Mouse (Mus musculus): ENCODE data around the gene Hmgcl. TPM values are rescaled to one million over a fixed set of nuclear protein-coding genes. Genes with fewer than 3 reads are reported as not detected.
A peak's percentile ranks its signal among the peaks of the same experiment; 100 is the strongest.

The Hmgcl gene
- polyA plus RNA-seq, 1 experiment from 2014 or later = 81.1 TPM

GRCm38 (mm10) chr4:135963457-135964193, 17.4 kb downstream of the Hmgcl start, which contains the start of gene Gale:
TSS of gene Gale (plus strand) at chr4:135963727.
- H3K27me3 ChIP-seq = no peaks in the 10 kb centered on the region
- peak; percentile 85 for ATAC-seq (ENCODE audit: insufficient number of reproducible peaks, low FRiP score, low TSS enrichment, low read depth)
- peak within 1 kb of the TSS; percentile 85 for H3K9ac ChIP-seq
- peaks cover 25% of the 10 kb centered on the region for H3K4me1 ChIP-seq
- no peaks in the 10 kb centered on the region for H3K9me3 ChIP-seq
- peaks cover 67% of the 10 kb centered on the region for H3K36me3 ChIP-seq
- peak within 1 kb of the TSS; percentile 92 for H3K4me2 ChIP-seq
- WGBS = under 1% methylated on average over 56 of the region's 56 CpGs
- H3K4me3 ChIP-seq = peak within 1 kb of the TSS; percentile 77
- peak within 1 kb of the TSS; percentile 93 for H3K27ac ChIP-seq

- Histone ChIP-seq H3K4me1 (peaks cover 27% of the 10 kb centered on the region), H3K9ac (peak overlapping the region; percentile 85), H3K36me3 (peaks cover 67% of the 10 kb centered on the region), H3K27ac (peak overlapping the region; percentile 93), H3K9me3 (no peaks in the 10 kb centered on the region), H3K4me2 (peak overlapping the region; percentile 92), H3K27me3 (no peaks in the 10 kb centered on the region), H3K4me3 (peak overlapping the region; percentile 77)
- peak; percentile 42; the same call in 1 of the 2 replicates for ATAC-seq (ENCODE audit: insufficient number of reproducible peaks, low FRiP score, low TSS enrichment, low read depth)
- WGBS = under 1% methylated on average over 12 of the region's 12 CpGs
Measured at GRCm38 (mm10) chr4:135964426-135964825, 18.2 kb downstream of the Hmgcl start.

- Histone ChIP-seq H3K27me3 (no peaks in the 10 kb centered on the region), H3K4me1 (peaks cover 27% of the 10 kb centered on the region), H3K4me2 (peak overlapping the region; percentile 92), H3K27ac (peak overlapping the region; percentile 93), H3K9ac (no peak overlapping the region), H3K9me3 (no peaks in the 10 kb centered on the region), H3K4me3 (peak overlapping the region; percentile 77), H3K36me3 (peaks cover 67% of the 10 kb centered on the region)
- WGBS = 81% methylated on average over 9 of the region's 9 CpGs
- ATAC-seq (ENCODE audit: insufficient number of reproducible peaks, low FRiP score, low TSS enrichment, low read depth) = no peak
Measured at GRCm38 (mm10) chr4:135965113-135965512, 18.9 kb downstream of the Hmgcl start.

GRCm38 (mm10) chr4:135966283-135966682, 20.0 kb downstream of the Hmgcl start:
- Histone ChIP-seq H3K4me2 (no peak overlapping the region), H3K27me3 (no peaks in the 10 kb centered on the region), H3K9ac (no peak overlapping the region), H3K4me3 (no peak overlapping the region), H3K4me1 (peaks cover 35% of the 10 kb centered on the region), H3K36me3 (peaks cover 68% of the 10 kb centered on the region), H3K9me3 (no peaks in the 10 kb centered on the region), H3K27ac (no peak overlapping the region)
- WGBS = 92% methylated on average over 16 of the region's 16 CpGs
- ATAC-seq (ENCODE audit: insufficient number of reproducible peaks, low FRiP score, low TSS enrichment, low read depth) = no peak

- Histone ChIP-seq H3K27ac (no peak overlapping the region), H3K4me3 (no peak overlapping the region), H3K4me2 (no peak overlapping the region), H3K9ac (no peak overlapping the region), H3K4me1 (peaks cover 42% of the 10 kb centered on the region), H3K9me3 (no peaks in the 10 kb centered on the region), H3K27me3 (no peaks in the 10 kb centered on the region), H3K36me3 (peaks cover 59% of the 10 kb centered on the region)
- 86% methylated on average over 18 of the region's 18 CpGs for WGBS
- no peak for ATAC-seq (ENCODE audit: insufficient number of reproducible peaks, low FRiP score, low TSS enrichment, low read depth)
Measured at GRCm38 (mm10) chr4:135967086-135967760, 21.0 kb downstream of the Hmgcl start.

GRCm38 (mm10) chr4:135968271-135968869, 22.1 kb downstream of the Hmgcl start:
- 64% methylated on average over 19 of the region's 19 CpGs for WGBS

GRCm38 (mm10) chr4:135969070-135969750, 23.0 kb downstream of the Hmgcl start:
- Histone ChIP-seq H3K27ac (no peak overlapping the region), H3K4me1 (peaks cover 32% of the 10 kb centered on the region), H3K9ac (no peak overlapping the region), H3K27me3 (no peaks in the 10 kb centered on the region), H3K4me3 (no peak overlapping the region), H3K9me3 (no peaks in the 10 kb centered on the region), H3K36me3 (peaks cover 57% of the 10 kb centered on the region), H3K4me2 (no peak overlapping the region)
- WGBS = 86% methylated on average over 13 of the region's 13 CpGs
- no peak for ATAC-seq (ENCODE audit: insufficient number of reproducible peaks, low FRiP score, low TSS enrichment, low read depth)

More at GRCm38 (mm10) chr4:135968271-135968869, 22.1 kb downstream of the Hmgcl start:
- H3K4me1 ChIP-seq = peaks cover 35% of the 10 kb centered on the region
- ATAC-seq (ENCODE audit: insufficient number of reproducible peaks, low FRiP score, low TSS enrichment, low read depth) = no peak
- H3K4me3 ChIP-seq = no peak overlapping the region
- peaks cover 56% of the 10 kb centered on the region for H3K36me3 ChIP-seq
- H3K9ac ChIP-seq = no peak overlapping the region
- H3K27ac ChIP-seq = 0 out of 2 replicates have a peak overlapping the region, but pooled peaks have one; percentile 14
- no peak overlapping the region for H3K4me2 ChIP-seq
- no peaks in the 10 kb centered on the region for H3K27me3 ChIP-seq
- no peaks in the 10 kb centered on the region for H3K9me3 ChIP-seq

- Histone ChIP-seq H3K9ac (no peak overlapping the region), H3K36me3 (peaks cover 69% of the 10 kb centered on the region), H3K4me1 (peaks cover 22% of the 10 kb centered on the region), H3K4me3 (0 out of 2 replicates have a peak overlapping the region, but pooled peaks have one; percentile 1), H3K27ac (no peak overlapping the region), H3K27me3 (no peaks in the 10 kb centered on the region), H3K4me2 (no peak overlapping the region), H3K9me3 (no peaks in the 10 kb centered on the region)
- WGBS = 84% methylated on average over 11 of the region's 11 CpGs
- ATAC-seq (ENCODE audit: insufficient number of reproducible peaks, low FRiP score, low TSS enrichment, low read depth) = no peak
Measured at GRCm38 (mm10) chr4:135970585-135970984, 24.3 kb downstream of the Hmgcl start.

- peak overlapping the region; percentile 98 for H3K9ac ChIP-seq
- H3K36me3 ChIP-seq = peaks cover 69% of the 10 kb centered on the region
- H3K27me3 ChIP-seq = no peaks in the 10 kb centered on the region
- 1% methylated on average over 34 of the region's 35 CpGs for WGBS
- peak overlapping the region; percentile 91 for H3K4me2 ChIP-seq
- H3K4me1 ChIP-seq = peaks cover 22% of the 10 kb centered on the region
- no peaks in the 10 kb centered on the region for H3K9me3 ChIP-seq
- peak; percentile 17; the same call in 1 of the 2 replicates for ATAC-seq (ENCODE audit: insufficient number of reproducible peaks, low FRiP score, low TSS enrichment, low read depth)
- peak overlapping the region; percentile 73 for H3K27ac ChIP-seq
- H3K4me3 ChIP-seq = peak overlapping the region; percentile 100
Measured at GRCm38 (mm10) chr4:135971805-135972555, 25.7 kb downstream of the Hmgcl start.

- H3K4me2 ChIP-seq = peak within 1 kb of the TSS; percentile 91
- H3K4me3 ChIP-seq = peak within 1 kb of the TSS; percentile 100
- H3K9ac ChIP-seq = peak within 1 kb of the TSS; percentile 98
- peaks cover 67% of the 10 kb centered on the region for H3K36me3 ChIP-seq
- peak within 1 kb of the TSS; percentile 73 for H3K27ac ChIP-seq
- H3K4me1 ChIP-seq = peaks cover 22% of the 10 kb centered on the region
- peak; percentile 57; the same call in 1 of the 2 replicates for ATAC-seq (ENCODE audit: insufficient number of reproducible peaks, low FRiP score, low TSS enrichment, low read depth)
- WGBS = under 1% methylated on average over 19 of the region's 19 CpGs
- no peaks in the 10 kb centered on the region for H3K27me3 ChIP-seq
- H3K9me3 ChIP-seq = no peaks in the 10 kb centered on the region
Measured at GRCm38 (mm10) chr4:135972556-135972906, 26.3 kb downstream of the Hmgcl start, which contains the start of gene Lypla2. TSS of gene Lypla2 (minus strand) at chr4:135972626.

All from limb, embryonic 15.5 days (tissue).